Mouse (Mus musculus) c-Kit-positive CD71-positive TER-119-positive erythroid progenitor cells, embryonic 14.5 days (primary cell): ENCODE data around the gene Slc12a6.
A peak's percentile ranks its signal among the peaks of the same experiment; 100 is the strongest.
"Not testable (repeated sequence)": the region's sequence is repeated elsewhere in the genome, so short reads cannot be mapped to it uniquely, and the experiment has no call there.

Experiments used
- DNase-seq: peaks from one replicate; pipeline ENCODE4 v3.0.0-alpha.2; 2013; ENCODE audit warnings: low spot score

Slc12a6 gene

GRCm38 (mm10) chr2:112262779-112263295 lies 2.8 kb upstream of the Slc12a6 start:
- DNase-seq = no peak

DNA sequence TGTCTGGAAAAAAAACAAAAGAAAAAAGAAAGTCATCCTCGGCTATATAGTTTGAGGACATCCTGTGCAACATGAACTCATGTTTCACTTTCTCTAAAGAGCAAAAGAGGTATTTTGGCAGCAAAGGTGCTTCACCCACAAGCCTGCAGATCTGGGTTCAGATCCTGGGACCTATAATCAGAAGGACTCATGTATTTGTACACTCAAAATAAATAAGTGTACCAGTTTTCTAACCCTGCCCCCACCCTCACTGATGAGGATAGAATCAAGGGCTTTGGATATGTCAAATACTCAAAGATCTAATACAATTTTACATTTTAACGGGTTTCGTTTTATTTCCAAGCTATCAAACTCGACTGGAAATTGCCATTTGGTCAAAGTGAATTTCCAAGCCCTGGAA lies 1.3 kb upstream of the Slc12a6 start:
- no peak for DNase-seq

DNA sequence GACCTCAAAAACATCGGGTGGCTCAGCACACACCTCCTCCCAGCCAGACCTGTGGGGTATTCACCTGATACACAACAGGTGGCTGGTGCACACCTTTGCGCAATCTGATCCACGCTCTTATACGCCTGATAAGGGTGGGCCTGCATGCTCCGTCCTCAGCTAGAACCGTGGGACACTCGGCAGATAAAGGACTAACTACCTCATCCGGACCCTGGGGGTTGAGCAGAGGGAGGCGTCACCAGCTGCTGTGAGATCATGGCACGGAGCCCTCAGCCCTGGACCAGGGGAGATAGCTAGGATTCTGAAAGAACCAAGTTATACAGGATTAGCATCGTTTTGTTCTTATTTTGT lies 592 bp downstream of the Slc12a6 start, which contains the start of gene Gm21985:
Gene Gm21985 (plus strand): TSS at position 73 of the 351 bp plus-strand sequence.
- DNase-seq = no peak

- no peak for DNase-seq
Observed at GRCm38 (mm10) chr2:112266780-112267179, 1.2 kb downstream of the Slc12a6 start.

- DNase-seq = no peak
Observed at GRCm38 (mm10) chr2:112267547-112268269, 2.1 kb downstream of the Slc12a6 start.

DNA sequence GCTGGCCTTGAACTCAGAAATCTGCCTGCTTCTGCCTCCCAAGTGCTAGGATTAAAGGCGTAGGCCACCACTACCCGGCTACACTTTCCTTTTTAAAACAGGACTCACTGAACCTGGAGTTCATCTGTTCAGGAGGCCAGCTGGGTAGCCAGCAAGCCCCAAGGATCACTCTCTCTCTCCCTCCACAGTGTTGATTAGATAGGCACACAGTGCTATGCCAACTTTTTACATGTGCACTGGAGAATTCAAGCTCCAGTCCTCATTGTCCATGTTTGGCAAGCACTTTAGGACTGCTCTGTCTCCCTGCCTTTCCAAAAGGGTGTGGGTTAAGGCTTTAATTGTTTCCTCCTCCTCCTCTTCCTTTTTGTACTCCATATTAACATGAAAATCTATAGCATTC lies 4.4 kb downstream of the Slc12a6 start:
- no peak for DNase-seq

- DNase-seq = no peak
Observed at GRCm38 (mm10) chr2:112272909-112273308, 7.3 kb downstream of the Slc12a6 start.

GRCm38 (mm10) chr2:112273474-112273873 lies 7.8 kb downstream of the Slc12a6 start:
- no peak for DNase-seq

GRCm38 (mm10) chr2:112276870-112277269 lies 11.2 kb downstream of the Slc12a6 start:
- DNase-seq = no peak

GRCm38 (mm10) chr2:112282846-112283245 lies 17.2 kb downstream of the Slc12a6 start:
- no peak for DNase-seq

DNA sequence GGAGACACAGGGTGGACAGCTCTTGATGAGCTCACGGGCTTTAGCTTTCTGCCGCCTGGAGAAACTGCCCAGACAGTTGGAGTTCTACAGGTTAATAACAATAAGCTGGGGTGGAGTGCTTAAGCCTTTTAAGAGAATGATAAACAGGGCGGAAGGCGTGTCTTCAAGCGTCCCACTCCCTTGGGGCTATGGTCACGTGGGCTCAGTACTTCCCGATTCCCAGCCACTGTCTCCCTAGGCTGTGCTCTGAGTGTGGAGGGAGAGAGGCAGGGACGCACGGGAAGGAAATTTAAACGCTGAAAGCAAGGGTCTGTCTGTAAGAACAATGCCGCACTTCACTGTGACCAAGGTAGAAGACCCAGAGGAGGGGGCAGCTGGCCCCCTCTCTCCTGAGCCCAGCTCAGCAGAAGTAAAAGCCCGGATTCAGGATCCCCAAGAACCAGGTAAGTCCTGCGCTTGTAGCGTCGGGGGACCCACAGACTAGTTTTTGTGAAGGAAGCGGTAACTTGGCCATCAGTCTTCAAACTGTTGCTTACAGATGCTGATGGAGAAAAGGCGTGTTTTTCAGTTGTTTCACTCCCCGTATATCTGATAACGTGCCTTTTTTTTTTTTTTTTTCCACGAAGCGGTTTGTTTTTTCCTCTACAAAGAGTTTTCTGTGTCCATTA lies 18.9 kb downstream of the Slc12a6 start:
- peak; percentile 63 for DNase-seq

DNA sequence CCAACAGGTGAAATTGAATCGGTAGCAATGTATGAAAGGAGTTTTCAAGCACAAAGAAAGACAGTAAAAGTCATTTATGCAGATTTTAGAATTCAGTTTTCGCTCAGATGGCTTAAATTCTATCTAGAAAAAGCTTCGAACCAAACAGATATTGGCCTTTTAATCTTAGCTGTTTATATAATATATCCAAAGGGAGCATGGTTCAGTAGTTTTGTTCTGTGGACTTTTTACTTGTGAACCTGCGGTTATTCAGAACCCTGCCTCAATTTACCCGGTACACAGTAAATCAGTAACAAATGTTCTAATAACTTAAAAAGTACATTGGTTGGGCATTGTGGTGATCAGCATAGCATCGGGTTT lies 19.4 kb downstream of the Slc12a6 start:
- DNase-seq = no peak

DNA sequence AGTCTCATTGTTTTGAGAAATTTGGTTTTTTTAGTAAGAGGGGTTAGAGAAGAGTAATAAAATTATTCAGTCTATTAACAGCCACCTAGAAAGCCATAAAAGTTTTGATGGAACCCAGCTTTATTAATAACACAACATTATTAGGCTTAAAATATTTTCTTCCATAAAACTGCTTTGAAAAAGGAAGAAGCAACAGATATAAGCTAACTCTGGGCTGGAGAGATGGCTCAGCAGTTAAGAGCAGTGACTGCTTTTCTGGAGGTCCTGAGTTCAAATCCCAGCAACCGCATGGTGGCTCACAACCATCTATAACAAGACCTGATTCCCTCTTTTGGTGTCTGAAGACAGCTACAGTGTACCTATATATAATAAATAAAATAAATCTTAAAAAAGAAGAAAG lies 20.4 kb downstream of the Slc12a6 start:
- DNase-seq = not testable (repeated sequence)

DNA sequence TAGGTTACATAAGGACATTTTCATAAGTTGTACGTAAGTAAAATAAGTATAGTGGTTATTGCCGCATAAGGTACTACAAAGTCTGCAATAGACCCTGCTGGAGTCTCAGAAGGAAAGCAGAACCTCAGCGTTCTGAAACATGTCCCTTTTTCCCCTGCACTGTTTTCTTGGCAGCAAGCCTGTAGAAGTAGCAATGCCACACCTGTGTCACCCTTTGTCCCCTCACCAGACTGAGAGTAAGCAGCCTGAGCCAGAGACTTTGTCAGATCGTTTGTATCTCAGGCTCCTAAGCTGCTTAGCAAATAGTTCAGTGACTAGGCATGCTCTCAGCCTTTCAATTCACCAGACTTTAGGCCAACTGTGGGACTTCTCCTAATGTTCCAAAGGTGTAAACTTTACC lies 21.4 kb downstream of the Slc12a6 start:
- no peak for DNase-seq

DNA sequence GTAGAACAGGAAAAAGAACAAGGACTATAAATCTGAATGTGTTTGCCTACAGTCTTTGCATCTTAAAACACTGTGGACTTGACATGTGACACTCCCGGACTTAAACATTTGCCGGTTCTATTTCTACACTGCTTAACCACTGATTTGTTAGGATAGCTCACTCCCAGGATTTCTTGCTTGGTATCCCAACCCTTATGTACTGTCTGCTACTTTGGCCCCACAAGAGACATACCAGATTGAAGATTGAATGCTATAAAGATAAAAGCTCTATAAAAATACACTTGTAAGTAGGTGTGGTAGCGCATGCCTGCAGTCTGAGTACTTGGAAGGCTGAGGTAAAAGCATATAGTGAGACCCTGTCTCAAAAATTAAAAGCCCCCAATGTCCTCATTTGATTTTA lies 23.9 kb downstream of the Slc12a6 start:
- no peak for DNase-seq

DNA sequence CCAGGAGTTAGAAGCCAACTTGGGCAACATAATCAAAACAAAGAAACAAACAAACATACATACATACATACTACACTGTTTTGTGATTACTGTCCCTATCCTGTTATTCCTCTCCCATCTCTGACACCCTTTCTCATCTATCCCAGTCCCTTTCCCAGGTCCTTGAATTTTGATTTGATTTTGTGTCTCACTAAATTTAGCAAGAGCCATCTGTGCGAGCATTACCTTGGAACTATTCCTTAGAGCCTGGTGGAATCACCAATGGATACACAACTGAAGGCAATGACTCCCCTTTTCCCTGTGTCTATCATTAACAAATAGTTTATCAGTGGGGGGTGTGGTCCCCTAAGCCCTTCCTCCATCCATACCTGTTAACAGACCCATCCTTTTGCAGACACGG lies 27.2 kb downstream of the Slc12a6 start:
- DNase-seq = no peak

DNA sequence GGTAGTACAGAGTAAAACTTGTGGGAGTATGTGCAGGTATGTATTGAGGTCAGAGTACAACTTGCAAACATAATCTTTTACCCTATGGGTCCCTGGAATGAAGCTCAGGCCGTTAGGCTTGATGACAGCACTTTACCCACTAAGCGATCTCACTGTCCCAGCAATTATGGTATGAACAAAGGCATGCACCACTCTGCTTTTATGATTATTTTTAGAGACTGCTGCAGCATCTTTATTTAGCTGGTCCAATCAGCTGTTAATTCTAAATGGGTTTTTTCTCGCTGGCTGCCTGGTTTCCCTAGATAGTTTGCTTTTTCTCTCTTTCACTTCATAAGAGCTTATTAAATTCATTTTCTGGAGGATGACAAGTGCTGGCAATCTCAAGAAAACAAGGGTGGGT lies 30.6 kb downstream of the Slc12a6 start:
- DNase-seq = no peak

GRCm38 (mm10) chr2:112298221-112298620 lies 32.6 kb downstream of the Slc12a6 start:
- DNase-seq = no peak

GRCm38 (mm10) chr2:112308671-112309070 lies 43.0 kb downstream of the Slc12a6 start:
- DNase-seq = no peak

- DNase-seq = no peak
Observed at GRCm38 (mm10) chr2:112309161-112309600, 43.6 kb downstream of the Slc12a6 start.

DNA sequence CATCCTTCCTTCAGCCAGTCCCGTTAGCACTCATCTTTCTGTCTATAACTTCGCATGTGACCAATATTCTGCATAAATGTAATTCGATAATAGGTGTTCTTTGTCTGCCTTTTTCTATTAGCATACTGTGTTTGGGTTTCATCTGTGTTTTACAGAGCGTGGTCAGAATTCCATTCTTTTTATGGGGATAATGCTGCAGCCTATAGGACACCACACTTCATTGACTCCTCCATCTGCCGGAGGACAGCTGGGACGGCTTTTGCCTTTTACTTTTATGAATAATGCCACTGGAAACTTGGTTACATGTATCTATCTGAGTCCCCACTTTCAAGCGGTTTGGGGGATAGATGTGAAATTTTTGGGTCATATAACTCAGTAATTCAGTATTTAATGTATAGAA lies 50.0 kb downstream of the Slc12a6 start:
- DNase-seq = no peak

- DNase-seq = no peak
Observed at GRCm38 (mm10) chr2:112318227-112318626, 52.6 kb downstream of the Slc12a6 start.

DNA sequence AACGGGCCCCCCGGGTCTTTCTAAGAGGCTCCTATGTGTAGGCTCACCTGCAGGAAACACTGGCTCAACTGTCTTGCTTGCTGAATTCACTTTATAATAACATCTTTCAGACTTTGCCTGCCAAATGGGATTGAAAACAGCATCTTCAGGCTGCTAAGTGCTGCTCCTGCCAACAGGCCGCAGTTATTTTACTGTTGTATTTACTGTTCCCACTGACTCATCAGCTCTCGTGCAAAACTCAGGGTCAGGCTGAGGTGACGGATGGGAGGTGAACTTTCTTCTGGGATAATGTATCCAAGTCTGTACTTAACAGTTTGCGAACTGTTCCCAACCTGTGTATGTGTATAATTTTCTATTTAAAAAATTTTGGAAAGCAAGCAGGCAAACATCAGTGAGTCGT lies 53.3 kb downstream of the Slc12a6 start:
- DNase-seq = no peak
